19 mouse cellular contexts compared by ENCODE assay signal in the genomic region with DNA sequence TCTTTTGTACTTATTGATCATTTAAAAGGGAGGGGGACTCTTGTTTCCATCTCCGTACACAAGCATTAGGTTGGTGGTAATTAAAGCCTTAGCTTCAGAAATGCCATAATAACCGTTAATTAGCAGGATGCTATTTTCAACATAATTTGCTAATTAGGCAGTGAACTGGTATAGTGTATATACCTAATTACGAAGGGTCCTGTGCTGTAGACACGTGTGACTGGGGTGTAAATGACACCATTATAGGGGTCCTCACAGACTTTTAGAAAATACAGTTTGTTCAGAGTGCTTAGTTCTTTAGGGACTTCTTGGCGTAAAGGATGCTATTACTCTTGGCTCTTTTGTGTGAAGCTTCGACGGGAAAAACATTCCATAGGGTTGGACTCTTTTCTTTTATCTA.
A peak's percentile ranks its signal among the peaks of the same experiment; 100 is the strongest.
DNase-seq lines count a peak whose midpoint lies in the region; ATAC-seq lines count a peak whose summit lies in the region.
"Had no signal": no experiment of that assay in that cellular context is flagged by ENCODE, and none has a peak within 500 bp of the region (broad histone marks: within the 10 kb centered on the region; RNA-seq: fewer than 3 reads in every experiment).

No protein-coding gene starts in this region.

- H3K4me3 ChIP-seq in midbrain, embryonic 13.5 days (replicated peaks), result no peak overlapping the region
- no peak overlapping the region for H3K4me3 ChIP-seq in midbrain, embryonic 11.5 days (ENCODE audit: low read depth, low read length)
- H3K4me3 ChIP-seq in forebrain, embryonic 13.5 days, result no peak overlapping the region
- no peak overlapping the region for H3K4me3 ChIP-seq in hindbrain, embryonic 12.5 days
- no peak overlapping the region for H3K4me3 ChIP-seq in limb, embryonic 12.5 days (replicated peaks)
- H3K4me3 ChIP-seq in kidney, embryonic 16.5 days (ENCODE audit: low read length), result no peak overlapping the region
- H3K4me3 ChIP-seq: embryonic facial prominence, embryonic 13.5 days; heart, embryonic 10.5 days had no signal

- DNase-seq in midbrain, embryonic 11.5 days (ENCODE audit: low spot score, missing footprints), result no peak
- no peak for DNase-seq in urinary bladder, adult 2 months (ENCODE audit: low spot score)
- no peak for DNase-seq in adipocyte (ENCODE audit: low spot score)
- DNase-seq: adrenal gland, adult 2 months; cerebellum, adult 9-10 months; kidney, adult 11 months; kidney, postnatal 10 days; layer of hippocampus, postnatal 36 days; liver, postnatal 0 days; lung, postnatal 10 days; right cerebral cortex, adult 18-20 months; thymus, postnatal 14 days had no signal

- no peak overlapping the region for H3K9ac ChIP-seq in midbrain, embryonic 13.5 days (replicated peaks)
- H3K9ac ChIP-seq in midbrain, embryonic 11.5 days (ENCODE audit: low read length), result no peak overlapping the region
- no peak overlapping the region for H3K9ac ChIP-seq in forebrain, embryonic 13.5 days
- H3K9ac ChIP-seq in hindbrain, embryonic 12.5 days, result no peak overlapping the region
- no peak overlapping the region for H3K9ac ChIP-seq in limb, embryonic 12.5 days (replicated peaks)
- H3K9ac ChIP-seq in kidney, embryonic 16.5 days (replicated peaks; ENCODE audit: low read length), result no peak overlapping the region
- H3K9ac ChIP-seq: embryonic facial prominence, embryonic 13.5 days; liver, postnatal 0 days had no signal

- peaks cover 19% of the 10 kb centered on the region for H3K4me1 ChIP-seq in midbrain, embryonic 13.5 days (replicated peaks)
- peaks cover 2% of the 10 kb centered on the region; the same call in 1 of the 2 replicates for H3K4me1 ChIP-seq in midbrain, embryonic 11.5 days (ENCODE audit: control insufficient read depth, insufficient read depth, low read length)
- peaks cover 14% of the 10 kb centered on the region for H3K4me1 ChIP-seq in forebrain, embryonic 13.5 days
- peaks cover 14% of the 10 kb centered on the region for H3K4me1 ChIP-seq in hindbrain, embryonic 12.5 days
- H3K4me1 ChIP-seq in limb, embryonic 12.5 days (replicated peaks), result peaks cover 26% of the 10 kb centered on the region
- H3K4me1 ChIP-seq in kidney, embryonic 16.5 days (ENCODE audit: insufficient read depth, low read length), result 0 out of 2 replicates have a peak, but pooled peaks cover 2% of the 10 kb centered on the region

- H3K4me2 ChIP-seq in midbrain, embryonic 13.5 days (replicated peaks), result no peak overlapping the region
- no peak overlapping the region for H3K4me2 ChIP-seq in midbrain, embryonic 11.5 days
- peak overlapping the region; percentile 26 for H3K4me2 ChIP-seq in forebrain, embryonic 13.5 days
- H3K4me2 ChIP-seq in hindbrain, embryonic 12.5 days (replicated peaks), result no peak overlapping the region
- H3K4me2 ChIP-seq in limb, embryonic 12.5 days, result peak overlapping the region; percentile 4; the same call in 1 of the 2 replicates
- no peak overlapping the region for H3K4me2 ChIP-seq in kidney, embryonic 16.5 days (replicated peaks; ENCODE audit: low read depth, low read length)
- H3K4me2 ChIP-seq: embryonic facial prominence, embryonic 13.5 days had no signal

- 37% methylated on average over 7 of the region's 7 CpGs for WGBS in midbrain, embryonic 13.5 days
- 63% methylated on average over 7 of the region's 7 CpGs for WGBS in midbrain, embryonic 11.5 days
- WGBS in forebrain, embryonic 13.5 days, result 11% methylated on average over 7 of the region's 7 CpGs
- WGBS in hindbrain, embryonic 12.5 days, result 38% methylated on average over 7 of the region's 7 CpGs
- WGBS in limb, embryonic 12.5 days, result 33% methylated on average over 7 of the region's 7 CpGs
- WGBS in kidney, embryonic 16.5 days, result 48% methylated on average over 7 of the region's 7 CpGs

- no peak overlapping the region for H3K27ac ChIP-seq in midbrain, embryonic 13.5 days
- no peak overlapping the region for H3K27ac ChIP-seq in midbrain, embryonic 11.5 days (ENCODE audit: low read depth, low read length)
- no peak overlapping the region for H3K27ac ChIP-seq in forebrain, embryonic 13.5 days
- 0 out of 2 replicates have a peak overlapping the region, but pooled peaks have one; percentile 9 for H3K27ac ChIP-seq in hindbrain, embryonic 12.5 days
- H3K27ac ChIP-seq in limb, embryonic 12.5 days, result no peak overlapping the region
- H3K27ac ChIP-seq in kidney, embryonic 16.5 days (ENCODE audit: low read length), result no peak overlapping the region
- H3K27ac ChIP-seq: embryonic facial prominence, embryonic 13.5 days; heart, embryonic 10.5 days had no signal

- ATAC-seq in midbrain, embryonic 13.5 days, result peak; percentile 60; the same call in 1 of the 2 replicates
- ATAC-seq in midbrain, embryonic 11.5 days (ENCODE audit: low FRiP score), result no peak
- peak; percentile 93 for ATAC-seq in forebrain, embryonic 13.5 days
- ATAC-seq in hindbrain, embryonic 12.5 days (ENCODE audit: low FRiP score), result peak; percentile 55
- ATAC-seq in limb, embryonic 12.5 days (ENCODE audit: insufficient number of reproducible peaks, insufficient read depth, low FRiP score, low TSS enrichment, low read depth), result no peak
- no peak for ATAC-seq in kidney, embryonic 16.5 days (ENCODE audit: low FRiP score, low TSS enrichment)
- ATAC-seq: liver, postnatal 0 days had no signal

- no peaks in the 10 kb centered on the region for H3K27me3 ChIP-seq in midbrain, embryonic 13.5 days
- no peaks in the 10 kb centered on the region for H3K27me3 ChIP-seq in midbrain, embryonic 11.5 days (ENCODE audit: control insufficient read depth, insufficient read depth, low read length)
- H3K27me3 ChIP-seq in forebrain, embryonic 13.5 days, result peaks cover 86% of the 10 kb centered on the region
- no peaks in the 10 kb centered on the region for H3K27me3 ChIP-seq in hindbrain, embryonic 12.5 days
- 0 out of 2 replicates have a peak, but pooled peaks cover 3% of the 10 kb centered on the region for H3K27me3 ChIP-seq in limb, embryonic 12.5 days
- H3K27me3 ChIP-seq in kidney, embryonic 16.5 days (ENCODE audit: insufficient read depth, low read length), result no peaks in the 10 kb centered on the region
- H3K27me3 ChIP-seq: embryonic facial prominence, embryonic 13.5 days had no signal

- no peaks in the 10 kb centered on the region for H3K9me3 ChIP-seq in midbrain, embryonic 13.5 days
- H3K9me3 ChIP-seq in midbrain, embryonic 11.5 days (ENCODE audit: control insufficient read depth, low read length), result no peaks in the 10 kb centered on the region
- no peaks in the 10 kb centered on the region for H3K9me3 ChIP-seq in forebrain, embryonic 13.5 days (replicated peaks)
- H3K9me3 ChIP-seq in hindbrain, embryonic 12.5 days (replicated peaks), result no peaks in the 10 kb centered on the region
- H3K9me3 ChIP-seq in limb, embryonic 12.5 days, result no peaks in the 10 kb centered on the region
- H3K9me3 ChIP-seq in kidney, embryonic 16.5 days (ENCODE audit: low read length), result no peaks in the 10 kb centered on the region
- H3K9me3 ChIP-seq: embryonic facial prominence, embryonic 13.5 days; heart, embryonic 10.5 days had no signal

- H3K36me3 ChIP-seq in midbrain, embryonic 13.5 days, result no peaks in the 10 kb centered on the region
- no peaks in the 10 kb centered on the region for H3K36me3 ChIP-seq in midbrain, embryonic 11.5 days (ENCODE audit: control insufficient read depth, insufficient read depth, low read length)
- no peaks in the 10 kb centered on the region for H3K36me3 ChIP-seq in forebrain, embryonic 13.5 days (ENCODE audit: poor library complexity, severe bottlenecking)
- no peaks in the 10 kb centered on the region for H3K36me3 ChIP-seq in hindbrain, embryonic 12.5 days
- H3K36me3 ChIP-seq in limb, embryonic 12.5 days, result 0 out of 2 replicates have a peak, but pooled peaks cover 1% of the 10 kb centered on the region
- H3K36me3 ChIP-seq in kidney, embryonic 16.5 days (ENCODE audit: insufficient read depth, low read length), result no peaks in the 10 kb centered on the region
- H3K36me3 ChIP-seq: embryonic facial prominence, embryonic 13.5 days; heart, embryonic 10.5 days had no signal

Comparison
In these comparisons a context has a peak if more than half of its experiments do, and no peak if none do; other contexts are left out.
1. ATAC-seq: peak in midbrain, embryonic 13.5 days (single experiment), forebrain, embryonic 13.5 days (single experiment) and hindbrain, embryonic 12.5 days (single experiment); none in midbrain, embryonic 11.5 days (single experiment), limb, embryonic 12.5 days (single experiment) and kidney, embryonic 16.5 days (single experiment).
2. H3K4me2 ChIP-seq: peak in forebrain, embryonic 13.5 days (single experiment) and limb, embryonic 12.5 days (single experiment); none in midbrain, embryonic 13.5 days (single experiment), midbrain, embryonic 11.5 days (single experiment), hindbrain, embryonic 12.5 days (single experiment) and kidney, embryonic 16.5 days (single experiment).